Mouse (Mus musculus) adrenal gland, adult 2 months (tissue): Measurements from ENCODE around the gene Atp4a. TPM values are rescaled to one million over a fixed set of nuclear protein-coding genes. Genes with fewer than 3 reads are reported as not detected.
A peak's percentile ranks its signal among the peaks of the same experiment; 100 is the strongest.

ENCODE experiments used
- DNase-seq: peaks from one replicate; pipeline ENCODE4 v3.0.0; 2021
- long read RNA-seq: library from polyadenylated mRNA; stranded (forward); transcript quantifications from one replicate; pipeline ENCODE4 v2.0.0, GENCODE M21; 2021
- polyA plus RNA-seq: library from polyadenylated mRNA; depleted of rRNA; stranded (reverse); fragments of >200 nt; gene quantifications from 2 replicates; pipeline ENCODE4 v1.2.3, GENCODE M21; 2012; rRNA removed
- total RNA-seq, 2 experiments: library from RNA; stranded (reverse); gene quantifications; 2 replicates each; pipeline ENCODE4 v1.2.3; 2021

The Atp4a gene
- total RNA-seq (1 to 10 TPM; 2.0 to 3.0 TPM), polyA plus RNA-seq (3.3 and 3.9 TPM in 2 replicates)
- long read RNA-seq, partial matches to known transcripts = 6 of 6 reads
- long read RNA-seq, other reads (novel, unspliced or antisense) = 0 of 6 reads

DNA sequence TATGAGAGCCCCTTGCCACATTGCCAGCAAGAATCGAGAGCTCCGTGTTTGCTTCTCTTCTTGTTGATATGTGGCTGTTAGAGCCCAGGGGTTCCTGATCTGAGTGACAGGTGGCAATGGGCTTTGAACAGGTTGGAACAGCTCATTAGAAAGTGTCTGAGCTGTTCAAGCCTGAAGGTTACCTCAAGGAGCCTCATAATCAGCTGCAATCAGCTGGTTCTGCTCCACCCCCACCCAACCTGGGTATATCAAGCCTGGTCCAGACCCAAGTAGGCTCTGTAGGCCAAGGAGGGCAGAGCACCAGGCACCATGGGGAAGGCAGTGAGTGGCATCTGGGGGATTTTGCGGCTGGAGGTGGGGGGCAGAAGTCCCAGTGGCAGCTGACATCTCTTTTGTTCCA, at the start of gene Atp4a:
Atp4a (plus strand) TSS at position 268 of the 400 bp plus-strand sequence.
- no peak for DNase-seq

DNA sequence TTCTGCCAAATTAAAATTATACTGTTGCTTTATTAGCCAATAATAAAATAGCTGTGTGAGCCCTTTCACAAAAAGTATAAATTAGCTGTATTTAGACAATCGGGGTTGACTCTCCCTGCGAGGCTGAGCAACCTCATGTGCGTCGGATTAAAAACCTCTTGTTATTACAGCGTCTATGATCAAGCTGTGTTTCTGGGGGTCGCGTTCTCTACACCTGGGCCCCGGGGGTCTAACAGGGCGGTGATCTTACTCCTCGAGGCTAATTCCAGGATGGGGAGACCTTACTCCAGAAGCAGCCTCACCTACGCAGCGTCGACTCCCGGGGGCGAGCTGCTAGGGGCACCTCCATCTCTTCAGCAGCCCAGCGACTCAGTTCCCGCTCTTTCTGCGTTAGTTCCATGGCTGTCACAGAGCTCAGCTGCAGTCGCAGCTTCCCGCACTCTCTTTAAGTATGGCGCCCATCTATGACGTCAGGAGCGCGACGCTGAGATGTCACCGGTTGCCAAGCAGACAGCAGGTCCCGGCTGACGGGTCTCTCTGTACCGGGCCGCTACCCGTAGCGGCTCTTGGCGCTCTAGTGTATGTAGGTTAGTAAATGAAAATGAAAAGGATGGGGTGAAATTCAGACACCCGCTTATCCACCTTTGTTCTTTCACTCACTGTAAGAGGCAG, 47.3 kb upstream of the Atp4a start, which contains the start of gene Haus5:
Haus5 (minus strand) TSS at position 466 of the 672 bp plus-strand sequence.
- peak; percentile 91 for DNase-seq

DNA sequence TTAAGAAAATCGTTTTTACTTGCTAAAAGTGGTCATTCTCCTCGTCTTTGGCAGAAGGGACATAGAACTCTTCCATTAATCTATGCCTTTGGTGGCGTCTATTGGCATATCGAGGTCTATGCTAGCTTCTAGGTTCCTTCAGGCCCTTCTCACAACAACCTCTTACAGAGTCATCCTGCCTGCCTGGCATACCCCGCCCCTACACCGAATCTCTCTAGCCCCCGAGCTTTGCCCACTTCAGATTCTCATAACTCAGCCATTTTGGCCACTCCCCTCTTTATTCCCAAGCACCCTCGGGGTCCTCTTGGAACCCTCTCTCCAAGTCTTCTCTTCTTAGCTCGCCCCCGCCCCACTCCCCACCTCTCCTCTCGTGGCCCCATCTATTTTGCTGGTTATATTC, 46.7 kb upstream of the Atp4a start:
- DNase-seq = peak; percentile 19

DNA sequence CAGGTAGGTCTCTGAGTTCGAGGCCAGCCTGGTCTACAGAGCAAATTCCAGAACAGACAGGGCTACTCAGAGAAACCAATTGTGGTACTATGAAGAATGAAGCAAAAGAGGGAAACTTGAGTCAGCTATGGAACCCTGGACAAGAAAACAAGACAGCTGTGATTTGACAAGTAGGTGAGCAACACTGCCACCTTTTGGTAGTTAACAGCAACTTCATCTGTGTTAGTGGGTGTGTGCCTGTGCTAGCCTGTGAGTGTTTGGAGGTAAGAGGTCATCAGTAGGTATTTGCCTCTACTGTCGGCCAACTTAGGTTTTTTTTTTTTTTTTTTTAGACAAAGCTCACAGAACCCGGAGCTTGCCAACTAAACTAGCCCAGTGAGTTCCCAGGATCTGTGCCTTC, 42.8 kb upstream of the Atp4a start:
- no peak for DNase-seq

DNA sequence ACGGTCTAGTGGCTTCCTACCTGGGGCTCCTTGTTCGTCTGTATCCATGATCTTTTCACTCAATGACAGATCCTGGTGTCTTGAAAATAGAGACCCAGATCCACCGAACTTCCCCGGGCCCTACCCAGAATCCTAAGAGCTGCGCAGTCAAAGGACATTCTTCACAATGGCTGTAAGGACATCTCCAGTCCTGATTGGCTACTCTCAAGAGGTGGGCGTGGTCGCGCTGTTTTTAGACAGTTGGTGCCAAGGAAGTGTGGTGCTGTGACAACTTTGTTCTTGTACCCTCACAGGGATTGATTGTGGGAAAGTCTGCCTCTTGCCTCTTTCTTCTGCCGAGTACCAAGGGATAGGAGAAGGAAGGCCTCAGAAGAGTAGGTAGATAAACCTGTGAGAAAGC, 40.5 kb upstream of the Atp4a start, which contains the start of gene Pmis2:
Pmis2 (minus strand) TSS at position 126 of the 400 bp plus-strand sequence.
- no peak for DNase-seq

DNA sequence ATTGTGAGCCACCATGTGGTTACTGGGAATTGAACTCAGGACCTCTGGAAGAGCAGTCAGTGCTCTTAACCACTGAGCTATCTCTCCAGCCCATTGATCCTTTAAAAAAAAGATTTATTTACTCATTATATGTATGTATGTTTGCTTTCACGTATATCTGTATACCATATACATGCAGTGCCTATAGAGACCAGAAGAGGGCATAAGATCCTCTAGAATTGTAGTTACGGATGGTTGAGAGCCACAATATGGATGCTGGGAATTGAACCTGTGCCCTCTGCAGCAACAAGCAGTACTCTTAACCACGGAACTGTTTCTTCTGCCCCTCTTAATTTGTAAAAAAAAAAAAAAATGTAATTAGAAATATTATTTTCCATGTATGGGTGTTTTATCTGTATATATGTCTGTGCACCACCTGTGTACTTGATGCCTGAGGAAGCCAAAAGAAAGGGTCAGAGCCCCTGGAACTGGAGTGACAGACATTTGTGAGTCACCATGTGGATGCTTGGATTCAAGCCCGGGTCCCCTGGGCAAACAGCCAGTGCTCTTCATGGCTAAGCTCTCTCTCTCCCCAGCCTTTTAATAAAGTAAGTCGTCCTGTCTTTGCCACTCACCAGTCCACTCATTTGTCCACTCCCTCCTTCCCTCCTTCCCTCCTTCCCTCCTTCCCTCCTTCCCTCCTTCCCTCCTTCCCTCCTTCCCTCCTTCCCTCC, 33.6 kb upstream of the Atp4a start:
- peak; percentile 91 for DNase-seq

DNA sequence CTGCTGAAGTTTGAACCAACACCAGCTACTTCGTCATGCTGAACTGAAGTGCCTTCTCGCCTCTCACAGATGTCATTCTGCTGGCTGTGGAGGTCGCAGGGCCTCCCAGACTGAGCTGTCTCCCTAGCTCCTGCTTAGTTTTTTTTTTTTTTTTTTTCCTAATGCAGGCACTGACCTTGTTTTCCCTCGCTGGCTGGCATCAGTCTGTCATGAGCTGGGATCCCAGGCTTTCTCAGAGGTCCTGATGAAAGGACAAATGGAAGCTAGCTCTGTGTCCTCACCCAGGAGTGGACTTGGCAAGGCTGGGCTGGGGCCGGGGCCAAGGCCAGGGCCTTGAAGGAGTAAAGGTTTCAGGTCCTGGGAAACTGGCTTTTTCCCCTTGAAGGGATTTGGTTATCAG, 30.1 kb upstream of the Atp4a start:
- DNase-seq = peak; percentile 58

DNA sequence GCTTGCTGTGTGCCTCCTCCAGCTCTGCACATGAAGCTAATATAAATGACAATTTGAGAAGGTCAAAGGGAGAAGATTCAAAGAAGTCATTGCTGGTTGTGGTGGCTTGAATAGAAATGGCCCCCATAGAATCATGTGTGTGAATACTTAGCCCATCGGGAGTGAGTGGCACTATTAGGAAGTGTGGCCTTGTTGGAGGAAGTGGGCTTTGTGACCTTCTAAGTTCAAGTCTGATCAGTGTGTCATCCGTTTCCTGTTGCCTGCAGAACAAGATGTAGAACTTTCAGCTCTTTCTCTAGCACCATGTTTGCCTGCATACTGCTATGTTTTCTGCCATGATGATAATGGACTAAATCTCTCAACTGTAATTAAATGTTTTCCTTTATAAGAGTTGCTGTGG, 28.6 kb upstream of the Atp4a start:
- no peak for DNase-seq

DNA sequence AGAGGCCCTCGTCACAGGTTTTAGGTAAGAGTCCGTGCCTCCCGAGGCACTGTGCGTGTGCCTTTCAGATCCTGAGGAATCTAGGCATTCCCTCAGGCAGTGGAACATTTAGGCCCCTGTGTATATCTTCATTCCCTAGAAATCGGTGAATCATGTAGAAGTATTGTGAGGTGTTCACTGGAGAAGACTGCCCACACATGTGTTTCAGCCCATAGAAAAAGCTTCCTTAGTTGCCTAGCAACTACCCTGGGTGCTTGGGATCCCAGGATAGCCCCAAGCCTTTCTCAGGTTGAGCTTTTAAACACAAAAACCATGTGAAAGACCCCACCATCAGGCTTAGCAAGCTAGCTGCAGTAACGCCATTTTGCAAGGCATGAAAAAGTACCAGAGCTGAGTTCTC, 23.7 kb upstream of the Atp4a start:
- DNase-seq = no peak

DNA sequence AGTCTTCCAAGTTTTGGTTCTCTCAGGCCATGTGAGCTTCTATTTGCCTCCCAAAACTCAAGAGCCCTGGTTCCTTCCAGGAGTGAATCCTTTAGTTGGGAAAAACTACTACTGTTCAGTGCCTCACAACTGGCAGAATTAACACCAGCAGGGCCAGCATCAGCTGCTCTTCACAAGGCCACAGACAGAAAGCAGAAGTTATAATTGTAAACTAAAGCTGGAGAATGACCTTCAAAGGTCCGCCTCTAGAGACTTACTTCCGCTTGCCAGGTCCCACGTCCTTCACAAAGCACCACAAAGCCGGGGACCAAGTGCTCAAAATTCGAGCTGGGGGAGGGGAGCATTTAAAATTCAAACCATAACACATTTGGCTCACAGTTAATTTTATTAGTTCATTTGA, 13.9 kb upstream of the Atp4a start:
- peak; percentile 35 for DNase-seq

DNA sequence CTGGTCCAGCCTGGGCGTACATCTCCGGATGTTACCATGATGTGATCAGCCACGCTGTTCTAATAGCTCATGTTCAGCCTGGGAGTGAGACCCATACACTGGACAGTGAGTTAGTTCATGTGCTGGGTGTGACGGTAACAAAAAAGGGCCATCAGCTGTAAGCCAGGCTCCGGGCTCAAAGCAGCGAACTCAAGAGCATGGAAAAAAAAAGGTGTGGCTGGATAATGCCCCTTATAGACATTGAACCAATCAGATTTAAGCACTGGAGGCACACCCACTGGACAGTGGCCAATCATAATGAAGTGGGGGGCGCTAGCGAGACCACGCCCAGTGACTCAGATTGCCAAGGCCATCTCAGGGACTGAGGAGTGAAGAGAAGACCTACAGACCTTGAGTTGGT, 13.4 kb upstream of the Atp4a start, which contains the start of gene 2200002J24Rik:
2200002J24Rik (plus strand) TSS at position 338 of the 400 bp plus-strand sequence.
- DNase-seq = peak; percentile 89

DNA sequence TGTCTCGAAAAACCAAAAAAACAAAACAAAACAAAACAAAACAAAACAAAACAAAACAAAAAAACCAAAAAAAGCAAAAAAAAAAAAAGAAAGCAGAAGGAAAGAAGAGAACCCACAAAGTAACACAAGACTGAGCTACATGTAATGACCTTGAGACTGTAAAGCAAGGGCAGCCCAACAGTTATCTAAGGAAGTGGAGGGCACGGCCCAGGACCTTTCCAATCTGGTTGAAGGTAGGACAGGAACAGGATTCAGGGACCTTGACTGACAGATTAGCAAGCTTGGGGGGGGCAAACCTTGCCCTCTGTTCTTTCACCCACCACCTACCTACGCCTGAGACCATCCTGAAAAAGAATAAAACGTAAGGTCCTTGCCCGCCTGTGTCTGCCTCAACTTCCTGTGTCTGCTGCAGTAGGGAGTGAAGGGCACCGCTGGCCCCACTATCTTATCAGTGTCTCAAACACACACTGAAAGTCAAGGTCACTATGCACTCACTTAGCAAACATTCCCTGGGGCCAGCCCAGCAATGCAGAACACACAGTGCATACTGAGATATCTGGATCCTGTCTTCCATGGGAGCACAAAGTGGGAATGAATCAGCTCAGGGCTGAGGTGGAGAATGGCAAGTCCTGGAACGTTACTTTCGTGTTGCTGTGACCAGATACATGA, 5.7 kb upstream of the Atp4a start:
- DNase-seq = peak; percentile 81

DNA sequence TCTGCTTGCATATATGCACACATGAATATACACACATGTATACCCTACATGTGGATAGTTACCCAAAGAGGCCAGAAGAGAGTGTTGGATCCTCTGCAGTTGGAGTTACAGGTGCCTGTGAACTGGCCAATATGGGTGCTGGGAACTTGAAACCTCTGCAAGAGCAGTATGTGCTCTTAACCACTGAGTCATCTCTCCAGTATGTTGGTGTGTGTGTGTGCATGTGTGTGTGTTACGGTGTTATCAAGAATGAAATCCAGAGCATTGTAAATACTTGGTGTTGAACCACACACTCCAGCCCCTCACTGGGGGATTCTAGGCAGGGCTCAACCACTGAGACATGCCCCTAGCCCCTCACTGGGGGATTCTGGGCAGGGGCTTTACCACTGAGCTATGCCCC, 4.6 kb upstream of the Atp4a start:
- DNase-seq = no peak

DNA sequence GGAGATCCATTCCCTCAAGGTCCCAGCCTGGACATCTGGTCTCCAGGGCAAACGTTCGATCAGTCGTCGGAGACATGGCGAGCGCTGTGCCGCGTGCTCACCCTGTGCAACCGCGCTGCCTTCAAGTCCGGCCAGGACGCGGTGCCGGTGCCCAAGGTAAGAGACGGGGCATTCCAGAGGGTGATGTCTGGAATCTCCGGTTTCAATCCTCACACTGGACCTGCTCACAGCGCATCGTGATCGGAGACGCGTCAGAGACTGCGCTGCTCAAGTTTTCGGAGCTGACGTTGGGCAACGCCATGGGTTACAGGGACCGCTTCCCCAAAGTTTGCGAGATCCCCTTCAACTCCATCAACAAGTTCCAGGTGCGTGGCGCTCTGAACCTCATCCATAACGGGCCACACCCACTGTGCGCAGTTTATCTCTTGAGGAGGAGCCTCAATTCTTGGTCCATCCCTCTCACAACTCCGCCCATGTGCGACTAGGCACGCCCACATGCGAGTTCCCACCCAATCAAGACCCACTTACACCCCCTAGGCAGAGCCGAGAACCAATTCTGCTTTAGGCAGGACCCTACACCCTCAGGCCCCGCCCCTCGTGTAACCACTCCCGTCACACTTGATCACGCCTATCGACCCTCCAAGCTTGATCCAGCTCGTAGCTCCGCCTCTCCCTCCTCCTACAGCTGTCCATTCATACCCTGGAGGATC, 5.2 kb downstream of the Atp4a start:
- DNase-seq = peak; percentile 94

DNA sequence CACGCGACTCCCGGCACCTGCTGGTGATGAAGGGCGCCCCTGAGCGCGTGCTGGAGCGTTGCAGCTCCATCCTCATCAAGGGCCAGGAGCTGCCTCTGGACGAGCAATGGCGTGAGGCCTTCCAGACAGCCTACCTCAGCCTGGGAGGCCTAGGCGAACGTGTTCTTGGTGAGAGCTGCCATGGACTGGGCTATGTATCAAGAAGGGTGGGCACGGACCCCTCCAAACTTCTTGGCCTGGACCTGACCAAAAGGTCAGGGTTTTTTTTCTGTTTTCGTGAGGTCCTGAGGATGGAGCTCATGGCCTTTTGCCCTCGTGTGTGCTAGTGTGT, 5.7 kb downstream of the Atp4a start:
- DNase-seq = no peak

DNA sequence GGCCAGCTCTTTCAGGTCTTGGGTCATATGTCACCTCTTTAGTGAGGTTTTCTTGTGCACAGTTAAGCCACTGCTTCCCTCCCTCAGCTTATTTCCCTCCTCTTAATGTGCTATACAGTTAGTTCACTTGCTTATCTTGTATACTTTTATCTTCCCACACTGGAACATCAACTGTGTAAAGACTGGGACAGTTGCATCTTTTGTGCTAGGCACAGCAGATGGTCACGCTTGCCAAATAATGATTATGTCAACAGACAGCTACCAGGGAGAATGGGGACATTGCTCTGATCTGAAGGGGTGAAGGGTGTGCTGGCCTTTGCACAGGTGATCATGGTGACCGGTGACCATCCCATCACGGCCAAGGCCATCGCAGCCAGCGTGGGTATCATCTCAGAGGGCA, 7.7 kb downstream of the Atp4a start:
- DNase-seq = no peak

DNA sequence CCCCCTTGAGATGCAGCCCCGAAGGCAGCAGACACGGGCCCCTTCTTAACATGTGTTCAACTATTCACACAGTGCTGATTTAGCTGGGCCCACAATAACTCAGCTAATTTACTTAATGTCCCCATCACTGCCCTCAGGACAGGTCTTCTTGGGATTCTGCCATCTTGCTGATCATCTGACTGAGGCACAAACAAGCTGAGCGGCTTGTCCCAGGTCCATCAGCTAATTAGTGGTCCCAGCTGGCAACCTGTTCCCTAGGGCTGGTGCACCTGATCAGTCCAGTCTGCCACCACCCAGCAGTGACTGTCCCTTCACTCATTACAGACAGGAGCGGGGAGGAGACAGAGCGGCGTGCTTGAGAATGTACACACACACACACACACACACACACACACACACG, 9.3 kb downstream of the Atp4a start:
- no peak for DNase-seq

DNA sequence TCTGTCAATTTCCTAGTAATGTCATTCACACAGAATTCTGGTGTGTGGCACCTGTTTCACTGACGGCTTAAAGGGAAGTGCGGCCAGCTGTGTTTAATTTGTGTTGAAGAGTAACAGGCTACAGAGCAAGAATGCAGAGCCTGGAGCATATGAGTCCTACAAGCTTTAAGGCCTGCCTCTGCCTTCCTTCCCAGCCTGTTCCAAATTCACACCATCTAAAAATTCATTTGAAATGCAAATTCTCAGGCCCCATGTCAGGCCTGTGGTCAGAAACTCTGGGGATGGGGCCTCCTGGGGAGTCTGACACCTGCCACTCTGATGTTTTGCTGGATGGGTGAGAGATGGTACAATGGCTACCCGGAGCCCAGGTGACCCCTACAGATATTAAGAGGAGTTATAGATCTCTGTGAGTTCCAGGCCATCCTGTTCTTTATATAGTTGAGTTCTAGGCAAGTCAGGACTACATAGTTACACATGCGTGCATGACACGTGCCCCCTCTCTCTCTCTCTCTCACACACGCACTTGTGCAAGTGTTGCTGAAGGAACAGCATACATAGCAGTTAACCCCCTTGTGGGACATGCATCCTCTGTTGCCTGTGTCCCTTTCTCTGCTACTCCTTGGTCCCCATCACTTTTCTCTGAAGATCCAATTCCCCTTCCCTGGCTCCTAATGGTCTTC, 11.4 kb downstream of the Atp4a start:
- no peak for DNase-seq

DNA sequence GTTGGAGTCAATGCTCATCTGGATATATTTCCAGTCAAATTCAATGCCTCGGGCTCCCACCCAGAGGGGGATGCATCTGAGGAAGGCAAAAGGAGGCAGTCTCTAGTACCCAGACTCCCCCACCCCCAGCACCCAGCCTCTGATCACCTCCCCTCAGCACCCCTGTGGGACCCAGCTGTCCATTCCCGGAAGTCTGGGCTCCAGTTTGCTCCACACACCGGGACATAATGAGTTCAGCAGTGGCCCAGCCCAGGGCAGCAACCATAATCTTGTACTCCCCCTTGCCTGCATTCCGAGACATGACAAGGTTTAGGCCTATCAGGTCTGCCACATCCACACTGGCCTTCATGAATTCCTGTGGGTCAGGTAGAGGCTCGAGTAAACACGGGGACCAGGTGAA, 16.2 kb downstream of the Atp4a start:
- no peak for DNase-seq

DNA sequence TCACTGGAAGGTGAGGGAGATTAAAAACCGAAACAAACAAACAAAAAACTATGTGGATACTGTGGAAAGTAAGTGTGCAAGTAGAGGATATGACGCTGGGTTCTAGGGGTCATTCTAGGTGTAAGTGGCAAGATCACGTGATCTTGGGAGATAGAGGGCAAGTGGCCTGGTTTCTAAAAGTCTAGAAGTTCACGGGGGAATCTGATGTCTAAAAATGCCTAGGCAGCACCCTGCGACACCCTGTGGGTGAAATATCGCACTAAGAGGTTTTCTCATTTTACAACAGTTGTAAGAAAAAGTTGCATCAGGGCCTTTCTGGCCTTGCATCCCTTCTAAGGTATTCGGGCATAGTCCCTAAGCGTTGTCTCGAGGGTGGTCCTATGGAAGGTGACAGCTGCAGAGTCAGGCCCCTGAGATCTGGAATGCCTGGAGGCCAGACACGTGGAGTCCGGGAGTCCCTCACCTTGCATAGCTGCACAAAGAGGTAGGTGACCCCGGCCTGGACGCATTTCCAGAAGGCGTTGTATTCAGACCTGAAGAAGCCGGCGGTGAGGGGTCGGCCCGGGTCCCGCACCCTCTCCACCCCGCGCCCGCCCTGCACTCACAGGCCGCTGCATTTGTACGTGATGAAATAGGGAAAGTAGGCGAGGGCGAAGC, 16.9 kb downstream of the Atp4a start:
- no peak for DNase-seq

DNA sequence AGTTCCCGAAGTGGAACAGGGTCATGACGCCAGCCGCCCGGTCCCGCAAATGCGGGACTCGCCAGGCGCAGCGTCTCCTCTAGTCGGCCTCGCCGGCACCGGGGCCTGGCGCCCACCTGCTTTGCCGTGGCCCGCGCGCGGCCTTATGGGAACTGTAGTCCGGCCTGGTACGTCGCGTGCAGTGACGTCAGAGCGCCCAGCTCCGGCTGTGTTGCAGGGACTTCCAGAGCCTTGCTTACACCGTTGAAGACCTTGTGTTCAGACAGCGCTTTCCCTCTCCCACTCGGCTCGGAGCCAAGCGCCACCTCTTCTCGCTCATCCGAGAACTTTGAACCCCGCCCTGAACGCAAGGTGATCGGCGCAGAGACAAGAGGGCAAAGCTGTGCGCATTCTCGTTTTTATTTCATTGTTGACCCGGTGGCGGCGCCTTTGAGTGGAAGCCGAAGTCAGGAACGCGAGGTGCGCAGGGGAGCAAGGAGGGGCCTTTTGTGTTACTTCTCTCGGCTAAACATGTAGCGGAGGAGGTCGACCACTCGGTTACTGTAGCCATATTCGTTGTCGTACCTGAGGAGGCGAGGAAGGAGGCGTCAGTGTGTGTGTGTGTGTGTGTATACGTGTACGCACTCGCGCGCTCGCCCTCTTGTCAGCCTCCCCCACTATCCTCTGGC, 17.5 kb downstream of the Atp4a start, which contains the start of gene Tmem147:
Tmem147 (minus strand) TSS at position 145 of the 668 bp plus-strand sequence.
- peak; percentile 98 for DNase-seq
